Mouse (Mus musculus): Measurements from ENCODE around the gene Gm20736. TPM values are rescaled to one million over a fixed set of nuclear protein-coding genes. Genes with fewer than 3 reads are reported as not detected.
"Not testable (repeated sequence)": the region's sequence is repeated elsewhere in the genome, so short reads cannot be mapped to it uniquely, and the experiment has no call there.

The Gm20736 gene
- not detected in 2 replicates for polyA plus RNA-seq (2016; fragmentation: Nextera tagmentation; extraction: Ambion mirVana)

DNA sequence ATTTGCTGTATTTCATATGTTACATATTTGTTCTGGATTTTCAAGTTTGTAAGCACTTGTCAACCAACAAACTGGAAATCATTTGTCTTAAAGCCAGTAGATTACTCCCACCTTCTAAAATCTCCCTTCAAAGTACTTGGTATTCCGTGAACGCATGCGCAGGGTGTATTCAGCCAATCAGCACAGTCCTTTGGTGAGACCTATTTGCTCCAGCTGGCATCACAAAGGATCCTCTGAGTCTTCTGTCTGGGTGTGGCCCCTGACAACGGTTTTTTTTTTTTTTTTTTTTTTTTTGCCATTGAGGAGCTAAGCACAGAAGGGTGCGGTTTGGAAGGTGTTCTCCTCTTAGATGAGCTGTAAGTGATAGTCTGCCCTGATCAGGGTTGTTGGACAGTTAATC lies at the start of gene Gm20736:
Gm20736 (plus strand) TSS at position 301 of the 400 bp plus-strand sequence.
- H3K4me3 ChIP-seq; H3K27ac ChIP-seq; H3K4me1 ChIP-seq; H3K9me3 ChIP-seq (replicated peaks); H3K36me3 ChIP-seq; DNase-seq (ENCODE audit: low spot score); H3K27me3 ChIP-seq (ENCODE audit: low read depth, poor library complexity, severe bottlenecking): not testable (repeated sequence)
- no CpG with 5 or more reads among the region's 5 CpGs for WGBS

Other genes with a start within 250 kb of the Gm20736 start
- not detected in 2 replicates for gene Gm20924, start 170.2 kb upstream of the Gm20736 start, polyA plus RNA-seq (2016; fragmentation: Nextera tagmentation; extraction: Ambion mirVana)